Mouse (Mus musculus): ENCODE data around the gene Fam71d. TPM values are rescaled to one million over a fixed set of nuclear protein-coding genes. Genes with fewer than 3 reads are reported as not detected.
A peak's percentile ranks its signal among the peaks of the same experiment; 100 is the strongest.

The Fam71d gene
- polyA plus RNA-seq, 1 experiment from 2014 or later: not detected

GRCm38 (mm10) chr12:78717783-78718182 is 26.4 kb downstream of the Fam71d start:
- Histone ChIP-seq H3K9ac (replicated peaks) (no peak overlapping the region), H3K27me3 (no peaks in the 10 kb centered on the region), H3K4me3 (replicated peaks) (no peak overlapping the region), H3K36me3 (no peaks in the 10 kb centered on the region), H3K27ac (no peak overlapping the region), H3K9me3 (no peaks in the 10 kb centered on the region), H3K4me1 (replicated peaks) (no peaks in the 10 kb centered on the region), H3K4me2 (no peak overlapping the region)
- WGBS: 73% methylated on average over 2 of the region's 2 CpGs
- ATAC-seq (ENCODE audit: insufficient number of reproducible peaks, insufficient read depth, low FRiP score, low TSS enrichment, low read depth): no peak

GRCm38 (mm10) chr12:78727723-78728122 is 36.4 kb downstream of the Fam71d start:
- no peak overlapping the region for H3K4me2 ChIP-seq
- H3K27ac ChIP-seq: no peak overlapping the region
- H3K27me3 ChIP-seq: no peaks in the 10 kb centered on the region
- H3K4me1 ChIP-seq (replicated peaks): no peaks in the 10 kb centered on the region
- no peaks in the 10 kb centered on the region for H3K9me3 ChIP-seq
- no peak overlapping the region for H3K9ac ChIP-seq (replicated peaks)
- H3K36me3 ChIP-seq: no peaks in the 10 kb centered on the region
- WGBS: 69% methylated on average over 4 of the region's 4 CpGs
- no peak overlapping the region for H3K4me3 ChIP-seq (replicated peaks)
- no peak for ATAC-seq (ENCODE audit: insufficient number of reproducible peaks, insufficient read depth, low FRiP score, low TSS enrichment, low read depth)

GRCm38 (mm10) chr12:78739633-78740032 is 48.3 kb downstream of the Fam71d start:
- Histone ChIP-seq H3K4me2 (no peak overlapping the region), H3K9ac (replicated peaks) (no peak overlapping the region), H3K27me3 (no peaks in the 10 kb centered on the region), H3K4me3 (replicated peaks) (no peak overlapping the region), H3K4me1 (replicated peaks) (no peaks in the 10 kb centered on the region), H3K27ac (no peak overlapping the region), H3K9me3 (no peaks in the 10 kb centered on the region), H3K36me3 (no peaks in the 10 kb centered on the region)
- ATAC-seq (ENCODE audit: insufficient number of reproducible peaks, insufficient read depth, low FRiP score, low TSS enrichment, low read depth): no peak
- WGBS: 60% methylated on average over 2 of the region's 2 CpGs

GRCm38 (mm10) chr12:78740289-78740688 is 49.0 kb downstream of the Fam71d start:
- 95% methylated on average over 2 of the region's 2 CpGs for WGBS
- no peak overlapping the region for H3K4me3 ChIP-seq (replicated peaks)
- no peak for ATAC-seq (ENCODE audit: insufficient number of reproducible peaks, insufficient read depth, low FRiP score, low TSS enrichment, low read depth)
- H3K4me2 ChIP-seq: no peak overlapping the region
- no peaks in the 10 kb centered on the region for H3K9me3 ChIP-seq
- H3K4me1 ChIP-seq (replicated peaks): no peaks in the 10 kb centered on the region
- no peaks in the 10 kb centered on the region for H3K27me3 ChIP-seq
- no peak overlapping the region for H3K9ac ChIP-seq (replicated peaks)
- H3K36me3 ChIP-seq: no peaks in the 10 kb centered on the region
- no peak overlapping the region for H3K27ac ChIP-seq

- WGBS: 78% methylated on average over 6 of the region's 6 CpGs
- peaks cover 3% of the 10 kb centered on the region; the same call in 1 of the 2 replicates for H3K27me3 ChIP-seq
- H3K9me3 ChIP-seq: no peaks in the 10 kb centered on the region
- H3K4me1 ChIP-seq (replicated peaks): peaks cover 9% of the 10 kb centered on the region; the same call in 1 of the 2 replicates
- no peak for ATAC-seq (ENCODE audit: insufficient number of reproducible peaks, insufficient read depth, low FRiP score, low TSS enrichment, low read depth)
- no peaks in the 10 kb centered on the region for H3K36me3 ChIP-seq
- H3K4me3 ChIP-seq (replicated peaks): no peak overlapping the region
- H3K4me2 ChIP-seq: no peak overlapping the region
- no peak overlapping the region for H3K27ac ChIP-seq
- H3K9ac ChIP-seq (replicated peaks): no peak overlapping the region
Observed at GRCm38 (mm10) chr12:78746226-78746625, 54.9 kb downstream of the Fam71d start.

GRCm38 (mm10) chr12:78747406-78747805 is 56.1 kb downstream of the Fam71d start:
- WGBS: 56% methylated on average over 1 of the region's 1 CpGs
- Histone ChIP-seq H3K4me1 (replicated peaks) (peaks cover 9% of the 10 kb centered on the region; the same call in 1 of the 2 replicates), H3K4me2 (peak overlapping the region; percentile 87; the same call in 1 of the 2 replicates), H3K36me3 (no peaks in the 10 kb centered on the region), H3K4me3 (replicated peaks) (no peak overlapping the region), H3K27ac (no peak overlapping the region), H3K27me3 (peaks cover 3% of the 10 kb centered on the region; the same call in 1 of the 2 replicates), H3K9ac (replicated peaks) (no peak overlapping the region), H3K9me3 (no peaks in the 10 kb centered on the region)
- no peak for ATAC-seq (ENCODE audit: insufficient number of reproducible peaks, insufficient read depth, low FRiP score, low TSS enrichment, low read depth)

GRCm38 (mm10) chr12:78748113-78748512 is 56.8 kb downstream of the Fam71d start:
- H3K9me3 ChIP-seq: no peaks in the 10 kb centered on the region
- H3K9ac ChIP-seq (replicated peaks): peak overlapping the region; percentile 67
- no peaks in the 10 kb centered on the region for H3K36me3 ChIP-seq
- 0% methylated on average over 10 of the region's 10 CpGs for WGBS
- H3K4me3 ChIP-seq (replicated peaks): peak overlapping the region; percentile 85
- peak overlapping the region; percentile 87 for H3K4me2 ChIP-seq
- peak overlapping the region; percentile 80 for H3K27ac ChIP-seq
- peaks cover 3% of the 10 kb centered on the region; the same call in 1 of the 2 replicates for H3K27me3 ChIP-seq
- 0 out of 2 replicates have a peak, but pooled peaks have one; percentile 1 for ATAC-seq (ENCODE audit: insufficient number of reproducible peaks, insufficient read depth, low FRiP score, low TSS enrichment, low read depth)
- H3K4me1 ChIP-seq (replicated peaks): peaks cover 9% of the 10 kb centered on the region; the same call in 1 of the 2 replicates

- Histone ChIP-seq H3K36me3 (no peaks in the 10 kb centered on the region), H3K27ac (peak within 1 kb of the TSS; percentile 98), H3K9me3 (no peaks in the 10 kb centered on the region), H3K27me3 (peaks cover 3% of the 10 kb centered on the region; the same call in 1 of the 2 replicates), H3K4me3 (replicated peaks) (peak within 1 kb of the TSS; percentile 85), H3K4me1 (replicated peaks) (peaks cover 9% of the 10 kb centered on the region; the same call in 1 of the 2 replicates), H3K4me2 (peak within 1 kb of the TSS; percentile 87), H3K9ac (replicated peaks) (peak within 1 kb of the TSS; percentile 92)
- peak; percentile 100 for ATAC-seq (ENCODE audit: insufficient number of reproducible peaks, insufficient read depth, low FRiP score, low TSS enrichment, low read depth)
- under 1% methylated on average over 82 of the region's 98 CpGs for WGBS
Observed at GRCm38 (mm10) chr12:78748557-78749377, 57.4 kb downstream of the Fam71d start, which contains the start of gene Mpp5. Gene Mpp5 (plus strand): TSS chr12:78748907.

GRCm38 (mm10) chr12:78749378-78749801 is 58.1 kb downstream of the Fam71d start:
- no peaks in the 10 kb centered on the region for H3K36me3 ChIP-seq
- peaks cover 3% of the 10 kb centered on the region; the same call in 1 of the 2 replicates for H3K27me3 ChIP-seq
- no peaks in the 10 kb centered on the region for H3K9me3 ChIP-seq
- peak overlapping the region; percentile 98 for H3K27ac ChIP-seq
- peak; percentile 13 for ATAC-seq (ENCODE audit: insufficient number of reproducible peaks, insufficient read depth, low FRiP score, low TSS enrichment, low read depth)
- H3K9ac ChIP-seq (replicated peaks): peak overlapping the region; percentile 92
- H3K4me1 ChIP-seq (replicated peaks): peaks cover 9% of the 10 kb centered on the region; the same call in 1 of the 2 replicates
- H3K4me3 ChIP-seq (replicated peaks): peak overlapping the region; percentile 85
- WGBS: under 1% methylated on average over 25 of the region's 25 CpGs
- H3K4me2 ChIP-seq: peak overlapping the region; percentile 87

GRCm38 (mm10) chr12:78761979-78762378 is 70.6 kb downstream of the Fam71d start:
- H3K9me3 ChIP-seq: no peaks in the 10 kb centered on the region
- H3K27me3 ChIP-seq: no peaks in the 10 kb centered on the region
- no peak overlapping the region for H3K27ac ChIP-seq
- no peak overlapping the region for H3K4me3 ChIP-seq (replicated peaks)
- H3K9ac ChIP-seq (replicated peaks): no peak overlapping the region
- no peaks in the 10 kb centered on the region for H3K36me3 ChIP-seq
- no peaks in the 10 kb centered on the region for H3K4me1 ChIP-seq (replicated peaks)
- no peak for ATAC-seq (ENCODE audit: insufficient number of reproducible peaks, insufficient read depth, low FRiP score, low TSS enrichment, low read depth)
- H3K4me2 ChIP-seq: no peak overlapping the region

- WGBS: 83% methylated on average over 6 of the region's 6 CpGs
- no peak overlapping the region for H3K27ac ChIP-seq
Observed at GRCm38 (mm10) chr12:78769031-78769713, 77.8 kb downstream of the Fam71d start.

More at GRCm38 (mm10) chr12:78769031-78769713, 77.8 kb downstream of the Fam71d start:
- no peak for ATAC-seq (ENCODE audit: insufficient number of reproducible peaks, insufficient read depth, low FRiP score, low TSS enrichment, low read depth)
- H3K36me3 ChIP-seq: no peaks in the 10 kb centered on the region
- no peaks in the 10 kb centered on the region for H3K27me3 ChIP-seq
- no peak overlapping the region for H3K4me2 ChIP-seq
- H3K4me1 ChIP-seq (replicated peaks): no peaks in the 10 kb centered on the region
- H3K9ac ChIP-seq (replicated peaks): no peak overlapping the region
- no peak overlapping the region for H3K4me3 ChIP-seq (replicated peaks)
- H3K9me3 ChIP-seq: no peaks in the 10 kb centered on the region
